Mouse (Mus musculus) adrenal gland, postnatal 4 days (tissue): ENCODE results near the gene Gm5849. TPM values are rescaled to one million over a fixed set of nuclear protein-coding genes. Genes with fewer than 3 reads are reported as not detected.
"Not testable (repeated sequence)": the region's sequence is repeated elsewhere in the genome, so short reads cannot be mapped to it uniquely, and the experiment has no call there.

ENCODE experiments used
- DNase-seq, 2 experiments: peaks; one replicate each; pipeline ENCODE4 v3.0.0; 2021 to 2022; ENCODE audit warnings: low spot score in 2 of 2, mixed read lengths in 2 of 2
- long read RNA-seq, 2 experiments: library from polyadenylated mRNA; stranded (forward); transcript quantifications; one replicate each; pipeline ENCODE4 v2.0.0; 2021
- total RNA-seq, 2 experiments: library from RNA; stranded (reverse); gene quantifications; 2 replicates each; pipeline ENCODE4 v1.2.3; 2021

The Gm5849 gene
- not detected for total RNA-seq
- long read RNA-seq, experiment 1: 0 reads
- long read RNA-seq, experiment 2: 0 reads

DNA sequence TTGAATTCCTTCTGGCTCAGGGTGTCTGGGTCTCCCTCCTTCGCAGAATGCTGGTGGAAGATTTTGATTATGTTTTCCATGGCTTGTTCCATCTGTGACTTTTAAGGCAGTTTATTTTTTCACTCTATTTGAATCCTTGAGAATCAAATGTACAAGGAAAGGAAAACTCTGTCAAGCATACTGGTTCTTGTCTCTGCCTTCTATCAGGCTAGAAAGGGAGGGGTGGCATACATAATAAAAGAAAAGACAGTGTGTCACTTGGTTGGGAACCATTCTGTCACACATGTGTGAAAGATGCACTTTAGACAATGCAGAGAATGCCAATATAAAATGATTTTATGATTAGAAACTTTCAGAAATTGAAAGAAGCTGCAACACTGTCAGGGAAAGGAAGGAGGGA, at the start of gene Gm5849:
Gm5849 (minus strand) TSS at position 101 of the 400 bp plus-strand sequence.
- not testable (repeated sequence) for DNase-seq

DNA sequence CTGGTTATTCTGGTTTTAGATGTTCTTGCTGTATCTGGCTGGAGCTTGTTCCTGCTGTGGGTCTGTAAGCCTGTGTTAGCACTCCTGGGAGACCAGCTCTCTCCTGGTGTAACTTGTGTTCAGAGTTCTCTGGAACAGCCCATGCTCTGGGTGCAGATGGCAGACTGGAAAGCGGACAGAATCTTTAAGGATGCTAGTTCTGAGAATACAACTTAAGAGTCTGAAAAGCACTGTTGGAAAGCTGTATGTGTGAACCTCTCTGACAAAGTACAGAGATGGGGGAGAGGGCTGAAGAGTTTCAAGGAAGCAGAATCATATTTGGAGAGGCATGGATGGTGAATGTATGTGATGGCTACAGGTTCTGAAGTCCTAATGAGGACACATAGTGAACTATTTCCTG, 28.0 kb downstream of the Gm5849 start:
- no peak for DNase-seq

DNA sequence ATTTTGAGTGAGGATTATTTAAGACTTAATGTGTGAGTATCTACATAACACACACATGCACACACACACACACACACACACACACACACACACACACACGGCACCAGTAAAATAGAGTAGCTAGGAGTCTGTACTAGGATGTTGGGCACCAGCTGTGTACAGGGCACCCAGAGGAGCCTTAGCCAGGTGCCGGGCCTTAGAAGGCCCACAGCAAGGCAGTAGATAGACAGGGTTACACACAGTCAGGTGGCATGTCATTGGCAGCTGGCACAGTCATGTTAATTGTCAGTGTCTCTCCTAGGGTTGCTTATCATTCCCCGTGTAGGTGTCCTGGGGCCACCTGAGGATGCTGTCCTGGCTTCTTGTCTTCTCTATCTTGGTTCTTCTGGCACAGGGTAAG, 51.1 kb downstream of the Gm5849 start, which contains the start of gene Pglyrp4:
Pglyrp4 (plus strand) TSS at position 301 of the 400 bp plus-strand sequence.
- DNase-seq: no peak

Other genes starting within 250 kb of the Gm5849 start
- 10 to 100 TPM; 68.4 to 74.4 TPM for gene S100a16, start 240.6 kb downstream of the Gm5849 start, total RNA-seq
- gene S100a3, start 217.3 kb downstream of the Gm5849 start, total RNA-seq: not detected
- not detected for gene S100a2, start 187.6 kb downstream of the Gm5849 start, total RNA-seq
- gene Gm42674, start 176.0 kb downstream of the Gm5849 start, total RNA-seq: not detected
- gene S100a4, start 174.1 kb downstream of the Gm5849 start, total RNA-seq: 10 to 100 TPM; 11.4 to 14.7 TPM
- gene S100a5, start 169.4 kb downstream of the Gm5849 start, total RNA-seq: not detected
- gene S100a6, start 165.0 kb downstream of the Gm5849 start, total RNA-seq: 10 to 100 TPM; 71.7 to 72.5 TPM
- gene S100a7a, start 123.9 kb downstream of the Gm5849 start, total RNA-seq: not detected
- gene S100a8, start 108.9 kb downstream of the Gm5849 start, total RNA-seq: 100 to 1,000 TPM in 1 of 2 experiments, 10 to 100 TPM in 1; 48.2 to 155 TPM
- gene S100a9, start 82.2 kb downstream of the Gm5849 start, total RNA-seq: 100 to 1,000 TPM in 1 of 2 experiments, 10 to 100 TPM in 1; 64.8 to 191 TPM
- gene Pglyrp4, start 51.0 kb downstream of the Gm5849 start, total RNA-seq: not detected